Mouse (Mus musculus) MEL (cell line): ENCODE measurements around the gene Tiam1. TPM values are rescaled to one million over a fixed set of nuclear protein-coding genes. Genes with fewer than 3 reads are reported as not detected.

Experiments
- DNase-seq: peaks from one replicate; pipeline ENCODE4 v3.0.0; 2011; ENCODE audit warnings: low read depth, low spot score
- H3K27ac ChIP-seq: 2 replicates; pipeline ENCODE4 v1.5.1; 2012; ENCODE audit warnings: low read depth, mild to moderate bottlenecking, control low read depth, low read length, moderate library complexity; ENCODE audit not compliant: control insufficient read depth
- H3K27me3 ChIP-seq, 2 experiments: fragments of 150-350 bp in 1 of 2; sonication (generic) in 1 of 2; 2 replicates each; pipeline ENCODE4 v1.6.1; 2012; ENCODE audit warnings: low read length in 2 of 2, mild to moderate bottlenecking in 2 of 2, improper control_type of control experiment in 1 of 2, moderate library complexity in 1 of 2; ENCODE audit not compliant: insufficient read depth in 2 of 2, control insufficient read depth in 1 of 2
- H3K36me3 ChIP-seq, 2 experiments: 2 replicates each; pipeline ENCODE4 v1.6.1; 2012 to 2014; ENCODE audit warnings: low read length in 2 of 2, improper control_type of control experiment in 1 of 2, inconsistent platforms in 1 of 2, mild to moderate bottlenecking in 1 of 2; ENCODE audit not compliant: insufficient read depth in 2 of 2, control insufficient read depth in 1 of 2
- H3K4me1 ChIP-seq, 2 experiments: fragments of 150-350 bp in 1 of 2; sonication (generic) in 1 of 2; 2 replicates each; pipeline ENCODE4 v1.6.1; 2012; ENCODE audit warnings: low read length in 2 of 2, improper control_type of control experiment in 1 of 2, mild to moderate bottlenecking in 1 of 2; ENCODE audit not compliant: insufficient read depth in 2 of 2, control insufficient read depth in 1 of 2
- H3K4me3 ChIP-seq, 2 experiments: fragments of 150-350 bp in 1 of 2; sonication (generic) in 1 of 2; 2 replicates each; pipeline ENCODE4 v1.5.1; 2012; ENCODE audit warnings: low read depth in 2 of 2, low read length in 2 of 2, mild to moderate bottlenecking in 2 of 2, moderate library complexity in 2 of 2, control low read depth in 1 of 2, improper control_type of control experiment in 1 of 2; ENCODE audit not compliant: control insufficient read depth in 1 of 2, insufficient read depth in 1 of 2
- H3K79me2 ChIP-seq: 2 replicates; pipeline ENCODE4 v1.6.1; 2012; ENCODE audit warnings: mild to moderate bottlenecking, low read length, moderate library complexity; ENCODE audit not compliant: control insufficient read depth, poor library complexity, insufficient read depth
- H3K9ac ChIP-seq: 2 replicates; pipeline ENCODE4 v1.6.1; 2012; ENCODE audit warnings: low read depth, mild to moderate bottlenecking, control low read depth, low read length, moderate library complexity; ENCODE audit not compliant: control insufficient read depth, poor library complexity, severe bottlenecking
- H3K9me3 ChIP-seq: fragments of 150-350 bp; sonication (generic); replicated peaks from 2 replicates; pipeline ENCODE4 v1.6.1; 2012; ENCODE audit warnings: mild to moderate bottlenecking, low read length, improper control_type of control experiment, moderate library complexity; ENCODE audit not compliant: insufficient read depth
- BHLHE40 ChIP-seq: IDR thresholded peaks from 2 replicates; pipeline ENCODE4 v1.6.1; 2012; ENCODE audit warnings: low read depth, mild to moderate bottlenecking, inconsistent platforms, low read length, improper control_type of control experiment, borderline replicate concordance
- CHD1 ChIP-seq: IDR thresholded peaks from 2 replicates; pipeline ENCODE4 v1.6.1; 2012; ENCODE audit warnings: low read depth, mild to moderate bottlenecking, inconsistent platforms, low read length, improper control_type of control experiment
- ELF1 ChIP-seq: IDR thresholded peaks from 2 replicates; pipeline ENCODE4 v1.6.1; 2014; ENCODE audit warnings: low read depth, mild to moderate bottlenecking, inconsistent platforms, low read length, improper control_type of control experiment, moderate library complexity
- EP300 ChIP-seq, 2 experiments: IDR thresholded peaks; 2 replicates each; pipeline ENCODE4 v1.6.1; 2011; ENCODE audit warnings: improper control_type of control experiment in 2 of 2, low read length in 2 of 2, low read depth in 1 of 2, mild to moderate bottlenecking in 1 of 2
- GATA1 ChIP-seq: IDR thresholded peaks from 2 replicates; pipeline ENCODE4 v1.6.1; 2011; ENCODE audit warnings: low read depth, low read length, improper control_type of control experiment
- HCFC1 ChIP-seq: IDR thresholded peaks from 2 replicates; pipeline ENCODE4 v1.6.1; 2012; ENCODE audit warnings: low read depth, mild to moderate bottlenecking, inconsistent platforms, low read length, improper control_type of control experiment, moderate library complexity
- JUND ChIP-seq: IDR thresholded peaks from 2 replicates; pipeline ENCODE4 v1.6.1; 2011; ENCODE audit warnings: low read depth, mild to moderate bottlenecking, improper control_type of control experiment, low read length
- KAT2A ChIP-seq: conservative IDR thresholded peaks from 2 replicates; pipeline ENCODE4 v1.6.1; 2012; ENCODE audit warnings: low read depth, low read length, improper control_type of control experiment, inconsistent platforms
- MAFK ChIP-seq: IDR thresholded peaks from 2 replicates; pipeline ENCODE4 v1.6.1; 2011; ENCODE audit warnings: low read depth, mild to moderate bottlenecking, low read length, improper control_type of control experiment, borderline replicate concordance
- MAX ChIP-seq: IDR thresholded peaks from 2 replicates; pipeline ENCODE4 v1.6.1; 2011; ENCODE audit warnings: low read length, improper control_type of control experiment
- MAZ ChIP-seq: IDR thresholded peaks from 2 replicates; pipeline ENCODE4 v1.6.1; 2012; ENCODE audit warnings: low read depth, mild to moderate bottlenecking, inconsistent platforms, low read length, improper control_type of control experiment
- MXI1 ChIP-seq: IDR thresholded peaks from 2 replicates; pipeline ENCODE4 v1.6.1; 2011; ENCODE audit warnings: mild to moderate bottlenecking, low read depth, low read length, improper control_type of control experiment
- MYC ChIP-seq: IDR thresholded peaks from 2 replicates; pipeline ENCODE4 v1.6.1; 2011; ENCODE audit warnings: low read depth, mild to moderate bottlenecking, low read length, improper control_type of control experiment, moderate library complexity
- NELFE ChIP-seq: IDR thresholded peaks from 2 replicates; pipeline ENCODE4 v1.6.1; 2011; ENCODE audit warnings: low read depth, low read length, improper control_type of control experiment
- NRF1 ChIP-seq: IDR thresholded peaks from 2 replicates; pipeline ENCODE4 v1.6.1; 2014; ENCODE audit warnings: low read depth, mild to moderate bottlenecking, inconsistent platforms, low read length, improper control_type of control experiment, moderate library complexity; ENCODE audit not compliant: poor library complexity, insufficient read depth, severe bottlenecking
- POLR2AphosphoS5 ChIP-seq: IDR thresholded peaks from 2 replicates; pipeline ENCODE4 v1.6.1; 2012; ENCODE audit warnings: low read depth, borderline replicate concordance, mild to moderate bottlenecking, inconsistent platforms, low read length, moderate library complexity, mixed read lengths
- RAD21 ChIP-seq: IDR thresholded peaks from 2 replicates; pipeline ENCODE4 v1.6.1; 2011; ENCODE audit warnings: mild to moderate bottlenecking, low read depth, low read length, improper control_type of control experiment
- RCOR1 ChIP-seq: IDR thresholded peaks from 2 replicates; pipeline ENCODE4 v1.6.1; 2012; ENCODE audit warnings: low read depth, mild to moderate bottlenecking, inconsistent platforms, low read length, improper control_type of control experiment
- SIN3A ChIP-seq: IDR thresholded peaks from 2 replicates; pipeline ENCODE4 v1.6.1; 2012; ENCODE audit warnings: low read length, improper control_type of control experiment, inconsistent platforms
- TAL1 ChIP-seq: IDR thresholded peaks from 2 replicates; pipeline ENCODE4 v1.6.1; 2012; ENCODE audit warnings: mild to moderate bottlenecking, inconsistent platforms, low read length, moderate library complexity, mixed read lengths
- UBTF ChIP-seq: IDR thresholded peaks from 2 replicates; pipeline ENCODE4 v1.6.1; 2012; ENCODE audit warnings: low read depth, mild to moderate bottlenecking, inconsistent platforms, low read length, improper control_type of control experiment, moderate library complexity, borderline replicate concordance; ENCODE audit not compliant: insufficient read depth
- USF2 ChIP-seq, 2 experiments: IDR thresholded peaks; 2 replicates each; pipeline ENCODE4 v1.6.1; 2011 to 2012; ENCODE audit warnings: improper control_type of control experiment in 2 of 2, low read length in 2 of 2, borderline replicate concordance in 1 of 2, inconsistent platforms in 1 of 2, low read depth in 1 of 2, mild to moderate bottlenecking in 1 of 2; ENCODE audit not compliant: insufficient read depth in 1 of 2
- ZC3H11A ChIP-seq: IDR thresholded peaks from 2 replicates; pipeline ENCODE4 v1.6.1; 2012; ENCODE audit warnings: low read depth, mild to moderate bottlenecking, inconsistent platforms, low read length, improper control_type of control experiment
- ZNF384 ChIP-seq: IDR thresholded peaks from 2 replicates; pipeline ENCODE4 v1.6.1; 2012; ENCODE audit warnings: low read depth, mild to moderate bottlenecking, inconsistent platforms, low read length, improper control_type of control experiment
- polyA plus RNA-seq, 2 experiments: library from polyadenylated mRNA; stranded (reverse) in 1 of 2; unstranded in 1 of 2; fragments of >175 nt in 1 of 2; fragments of >200 nt in 1 of 2; gene quantifications; 2 replicates each; pipeline versions ENCODE4 v1.2.1 to v1.2.4; 2012; ENCODE audit warnings: low replicate concordance in 2 of 2, low read depth in 1 of 2; ENCODE audit not compliant: insufficient read length in 2 of 2, insufficient read depth in 1 of 2, missing spikeins in 1 of 2
- total RNA-seq: library from RNA; depleted of rRNA; stranded (reverse); fragments of 300-350 nt; gene quantifications from 2 replicates; pipeline ENCODE4 v1.2.3, GENCODE M21; 2012

Tiam1 gene
- total and polyA plus RNA-seq, 3 experiments = 15.0 to 23.9 (median 19.9) TPM

- Histone ChIP-seq H3K27ac (no peak overlapping the region), H3K36me3 (peaks cover 0 to 21% of the 10 kb centered on the region in 2 experiments; a peak in 2 of 4 replicates)
Measured at GRCm38 (mm10) chr16:89972018-89972417, 171.6 kb downstream of the Tiam1 start.

GRCm38 (mm10) chr16:89968058-89968457 lies 175.5 kb downstream of the Tiam1 start:
- peaks cover 0 to 5% of the 10 kb centered on the region in 2 experiments; a peak in 2 of 4 replicates for H3K36me3 ChIP-seq
- H3K79me2 ChIP-seq = no peaks in the 10 kb centered on the region
- H3K27me3 ChIP-seq = no peaks in the 10 kb centered on the region
- H3K9ac ChIP-seq = no peak overlapping the region
- no peak overlapping the region for H3K27ac ChIP-seq
- H3K4me1 ChIP-seq = peaks cover 0 to 8% of the 10 kb centered on the region in 2 experiments; a peak in 2 of 4 replicates
- H3K4me3 ChIP-seq = no peak overlapping the region
- TF ChIP-seq RAD21 (no peak), ZNF384 (no peak), NELFE (no peak), BHLHE40 (no peak), USF2 (IDR thresholded peaks at IDR 0.05; ENCODE audit: borderline replicate concordance in 1 of 2, insufficient read depth in 1 of 2, low read depth in 1 of 2, low read length in 2 of 2) (no peak), CHD1 (no peak), MXI1 (no peak), RCOR1 (no peak), GATA1 (no peak), TAL1 (no peak), KAT2A (no peak), ZC3H11A (no peak), MAFK (no peak), SIN3A (no peak), POLR2AphosphoS5 (no peak), ELF1 (no peak), MAZ (no peak)
- H3K9me3 ChIP-seq = no peaks in the 10 kb centered on the region
- DNase-seq = no peak

More at GRCm38 (mm10) chr16:89972018-89972417, 171.6 kb downstream of the Tiam1 start:
- no peak for TF ChIP-seq ZNF384
- TF ChIP-seq USF2 (IDR thresholded peaks at IDR 0.05; ENCODE audit: borderline replicate concordance in 1 of 2, insufficient read depth in 1 of 2, low read depth in 1 of 2, low read length in 2 of 2) = no peak
- no peak for TF ChIP-seq UBTF
- TF ChIP-seq BHLHE40 = no peak
- no peak for TF ChIP-seq MYC
- no peak for TF ChIP-seq EP300 (IDR thresholded peaks at IDR 0.05; ENCODE audit: low read depth in 1 of 2, low read length in 2 of 2)
- no peak for TF ChIP-seq CHD1
- no peak for TF ChIP-seq MAX
- TF ChIP-seq JUND = no peak
- TF ChIP-seq ZC3H11A = no peak
- no peak for TF ChIP-seq NRF1
- no peak for TF ChIP-seq HCFC1
- no peak for DNase-seq
- no peak overlapping the region for H3K9ac ChIP-seq
- H3K9me3 ChIP-seq = no peaks in the 10 kb centered on the region
- H3K79me2 ChIP-seq = no peaks in the 10 kb centered on the region
- peaks cover 8 to 31% of the 10 kb centered on the region in 2 experiments for H3K4me1 ChIP-seq
- H3K27me3 ChIP-seq = no peaks in the 10 kb centered on the region
- no peak overlapping the region for H3K4me3 ChIP-seq
